Mouse (Mus musculus) liver, embryonic 14.5 days (tissue): ENCODE measurements at regions not wholly inside any gene's neighbourhood (a gene's known extent, or its start where the extent isn't known, plus 50 kb on each side); places are given as distances from the start of the nearest gene placed in this dataset.

Experiments used
- ATAC-seq: fragments of 200-750 bp; cut with Nextera tagmentation; 2 replicates; pipeline ENCODE4 v1.8.0; 2017; ENCODE audit warnings: moderate number of reproducible peaks, mild to moderate bottlenecking, moderate library complexity; ENCODE audit not compliant: insufficient read depth
- DNase-seq, 3 experiments: peaks; one replicate each; pipeline ENCODE4 v3.0.0-alpha.2; 2012 to 2013; ENCODE audit warnings: low read depth in 3 of 3, low spot score in 3 of 3
- H3K27ac ChIP-seq: fragments of 300-500 bp; sonication (generic); 2 replicates; pipeline ENCODE4 v1.5.1; 2014; ENCODE audit warnings: moderate library complexity, mild to moderate bottlenecking, control low read depth, inconsistent platforms
- H3K27me3 ChIP-seq: fragments of 300-500 bp; sonication (generic); 2 replicates; pipeline ENCODE4 v1.6.1; 2014; ENCODE audit warnings: mild to moderate bottlenecking, low read length, moderate library complexity; ENCODE audit not compliant: control insufficient read depth, insufficient read depth
- H3K36me3 ChIP-seq: fragments of 300-500 bp; sonication (generic); replicated peaks from 2 replicates; pipeline ENCODE4 v1.6.1; 2014; ENCODE audit warnings: low read depth; ENCODE audit not compliant: control insufficient read depth, insufficient read depth
- H3K4me1 ChIP-seq, 2 experiments: fragments of 200-500 bp in 1 of 2; fragments of 300-500 bp in 1 of 2; sonication (generic) in 1 of 2; replicated peaks; 2 replicates each; pipeline ENCODE4 v1.6.1; 2012 to 2014; ENCODE audit warnings: antibody characterized with exemption in 1 of 2, inconsistent platforms in 1 of 2, low read length in 1 of 2; ENCODE audit not compliant: control insufficient read depth in 2 of 2, insufficient read depth in 2 of 2
- H3K4me2 ChIP-seq: fragments of 300-500 bp; sonication (generic); 2 replicates; pipeline ENCODE4 v1.6.1; 2014; ENCODE audit warnings: low read depth, mild to moderate bottlenecking, control low read depth, moderate library complexity
- H3K4me3 ChIP-seq, 2 experiments: fragments of 200-500 bp in 1 of 2; fragments of 300-500 bp in 1 of 2; sonication (generic) in 1 of 2; 2 replicates each; pipeline ENCODE4 v1.5.1; 2012 to 2014; ENCODE audit warnings: low read depth in 2 of 2, low read length in 2 of 2, mild to moderate bottlenecking in 2 of 2, control low read depth in 1 of 2, inconsistent platforms in 1 of 2, moderate library complexity in 1 of 2; ENCODE audit not compliant: insufficient read depth in 1 of 2
- H3K9ac ChIP-seq: fragments of 300-500 bp; sonication (generic); replicated peaks from 2 replicates; pipeline ENCODE4 v1.6.1; 2014; ENCODE audit warnings: mild to moderate bottlenecking, control low read depth, moderate library complexity
- H3K9me3 ChIP-seq: fragments of 300-500 bp; sonication (generic); 2 replicates; pipeline ENCODE4 v1.6.1; 2016; ENCODE audit warnings: low read length, mixed read lengths; ENCODE audit not compliant: control insufficient read depth
- CTCF ChIP-seq: IDR thresholded peaks from 2 replicates; pipeline ENCODE4 v1.5.1; 2016; ENCODE audit warnings: antibody characterized with exemption, low read depth, control low read depth
- EP300 ChIP-seq: IDR thresholded peaks from 2 replicates; pipeline ENCODE4 v1.6.1; 2016; ENCODE audit warnings: antibody characterized with exemption, low read depth
- WGBS: fragments of 180-500 bp; shearing (Covaris S2); extraction: QIAGEN DNeasy Blood & Tissue Kit; methylation state at CpG from one replicate; pipeline ENCODE4 v1.1.7; 2014; ENCODE audit not compliant: insufficient replicate concordance; 5-methylcytosine and 5-hydroxymethylcytosine counted together

DNA sequence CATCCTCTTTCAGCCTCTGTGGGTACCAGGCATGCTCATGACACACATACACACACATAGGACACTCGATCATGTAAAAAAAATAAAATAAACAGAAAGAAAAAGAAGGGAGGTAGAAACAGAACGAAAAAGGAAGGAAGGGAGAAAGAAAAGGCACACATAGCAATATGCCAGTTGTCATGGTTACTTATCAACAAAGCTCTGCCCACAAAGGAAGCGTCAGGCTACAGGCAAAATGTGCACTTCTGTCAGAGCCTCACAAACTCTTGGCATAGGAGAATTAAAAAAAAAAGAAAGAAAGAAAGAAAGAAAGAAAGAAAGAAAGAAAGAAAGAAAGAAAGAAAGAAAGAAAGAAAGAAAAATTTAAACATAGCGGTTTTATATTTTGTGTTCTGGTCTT lies 56.9 kb upstream of the Sox2 start:
- H3K36me3 ChIP-seq, result no peaks in the 10 kb centered on the region
- ATAC-seq (no peak), DNase-seq (no peak)
- H3K27ac ChIP-seq, result no peak overlapping the region
- TF ChIP-seq EP300 (no peak), CTCF (no peak)
- H3K9me3 ChIP-seq, result no peaks in the 10 kb centered on the region
- 38% methylated on average over 4 of the region's 4 CpGs for WGBS
- H3K9ac ChIP-seq, result no peak overlapping the region
- H3K4me3 ChIP-seq, result no peak overlapping the region
- H3K27me3 ChIP-seq, result no peaks in the 10 kb centered on the region
- H3K4me1 ChIP-seq, result no peaks in the 10 kb centered on the region
- no peak overlapping the region for H3K4me2 ChIP-seq

DNA sequence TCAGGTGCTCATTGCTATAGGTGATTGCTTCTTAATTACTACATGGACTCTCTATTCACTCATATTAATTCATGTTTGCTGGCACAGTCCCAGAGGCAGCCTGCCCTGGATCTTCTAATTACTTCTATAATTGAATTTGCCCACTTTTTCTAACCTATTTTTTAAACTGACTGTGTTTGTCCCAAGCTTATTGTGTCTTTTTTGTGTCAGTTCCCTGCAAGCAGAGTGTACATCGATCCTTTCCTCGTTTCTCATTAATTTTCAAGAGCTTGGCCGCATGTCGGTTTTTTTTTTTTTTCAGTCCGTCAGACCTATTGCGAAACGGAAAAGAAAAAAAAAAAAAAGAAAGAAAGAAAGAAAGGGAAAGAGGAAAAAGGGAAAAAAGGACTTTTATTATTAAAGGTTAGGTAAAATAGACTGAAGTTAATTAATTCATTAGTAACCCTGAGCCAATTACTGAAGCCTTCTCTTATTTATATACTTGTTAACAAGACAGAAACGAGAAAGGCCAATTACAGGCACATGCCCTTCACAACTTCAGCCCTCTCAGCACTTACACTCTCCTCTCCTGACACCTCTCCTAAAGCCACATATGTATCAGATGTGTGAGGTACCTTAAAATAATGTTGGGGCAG lies 72.2 kb upstream of the Sox2 start:
- H3K4me3 ChIP-seq, result no peak overlapping the region
- H3K4me1 ChIP-seq, result no peaks in the 10 kb centered on the region
- no peak overlapping the region for H3K27ac ChIP-seq
- no peak overlapping the region for H3K4me2 ChIP-seq
- TF ChIP-seq CTCF (no peak), EP300 (no peak)
- no peaks in the 10 kb centered on the region for H3K9me3 ChIP-seq
- ATAC-seq, result no peak
- no peaks in the 10 kb centered on the region for H3K36me3 ChIP-seq
- H3K9ac ChIP-seq, result no peak overlapping the region
- H3K27me3 ChIP-seq, result no peaks in the 10 kb centered on the region
- 55% methylated on average over 8 of the region's 8 CpGs for WGBS
- no peak for DNase-seq

DNA sequence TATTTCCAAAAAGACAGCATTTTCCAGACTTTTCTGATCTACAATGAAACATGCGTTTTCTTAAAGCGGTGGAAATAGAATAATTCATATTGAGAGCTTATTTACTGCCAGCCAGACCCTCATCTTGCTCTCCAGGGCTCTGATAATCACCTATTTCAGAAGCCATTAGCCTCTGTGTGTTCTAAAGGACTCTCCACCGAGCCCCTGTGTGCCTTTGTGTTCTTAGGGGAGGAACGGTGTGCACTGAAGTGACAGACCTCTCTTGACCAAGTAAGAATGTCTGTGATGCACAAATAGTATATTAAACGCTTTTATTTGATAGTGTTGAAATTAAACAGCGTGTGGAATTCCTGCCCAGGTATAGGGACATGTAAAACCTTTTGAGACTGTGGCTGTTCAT lies 73.1 kb upstream of the Sox2 start:
- 58% methylated on average over 6 of the region's 6 CpGs for WGBS
- Histone ChIP-seq H3K36me3 (no peaks in the 10 kb centered on the region), H3K27me3 (no peaks in the 10 kb centered on the region), H3K4me1 (no peaks in the 10 kb centered on the region), H3K4me3 (no peak overlapping the region), H3K9ac (no peak overlapping the region), H3K27ac (no peak overlapping the region), H3K9me3 (no peaks in the 10 kb centered on the region), H3K4me2 (no peak overlapping the region)
- TF ChIP-seq EP300 (no peak), CTCF (no peak)
- ATAC-seq (no peak), DNase-seq (no peak)

DNA sequence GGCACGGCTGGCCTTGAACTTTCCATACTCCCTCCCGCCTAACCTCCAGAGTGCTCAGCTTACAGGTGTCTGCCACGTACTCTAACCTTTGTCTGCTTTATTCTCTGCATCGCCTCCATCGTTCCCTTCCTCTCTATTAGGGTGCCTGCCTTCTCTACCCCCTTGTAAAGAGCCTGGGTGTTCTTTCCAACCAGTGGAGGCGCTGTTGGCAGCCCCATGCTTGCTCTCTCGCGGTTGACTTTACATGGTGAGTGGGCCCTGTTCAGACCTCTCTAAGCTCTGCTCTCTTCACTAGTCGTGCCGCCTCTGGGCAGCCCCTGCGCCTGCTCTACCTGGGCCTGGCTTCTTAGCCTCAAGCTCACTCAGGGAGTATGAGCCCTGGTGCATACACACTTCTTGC lies 74.0 kb upstream of the Sox2 start:
- H3K4me2 ChIP-seq, result no peak overlapping the region
- TF ChIP-seq EP300, result no peak
- H3K36me3 ChIP-seq, result no peaks in the 10 kb centered on the region
- H3K4me1 ChIP-seq, result no peaks in the 10 kb centered on the region
- H3K4me3 ChIP-seq, result no peak overlapping the region
- no peak overlapping the region for H3K9ac ChIP-seq
- no peak overlapping the region for H3K27ac ChIP-seq
- no peak for ATAC-seq
- H3K27me3 ChIP-seq, result no peaks in the 10 kb centered on the region
- DNase-seq, result no peak
- 32% methylated on average over 11 of the region's 11 CpGs for WGBS
- H3K9me3 ChIP-seq, result no peaks in the 10 kb centered on the region

DNA sequence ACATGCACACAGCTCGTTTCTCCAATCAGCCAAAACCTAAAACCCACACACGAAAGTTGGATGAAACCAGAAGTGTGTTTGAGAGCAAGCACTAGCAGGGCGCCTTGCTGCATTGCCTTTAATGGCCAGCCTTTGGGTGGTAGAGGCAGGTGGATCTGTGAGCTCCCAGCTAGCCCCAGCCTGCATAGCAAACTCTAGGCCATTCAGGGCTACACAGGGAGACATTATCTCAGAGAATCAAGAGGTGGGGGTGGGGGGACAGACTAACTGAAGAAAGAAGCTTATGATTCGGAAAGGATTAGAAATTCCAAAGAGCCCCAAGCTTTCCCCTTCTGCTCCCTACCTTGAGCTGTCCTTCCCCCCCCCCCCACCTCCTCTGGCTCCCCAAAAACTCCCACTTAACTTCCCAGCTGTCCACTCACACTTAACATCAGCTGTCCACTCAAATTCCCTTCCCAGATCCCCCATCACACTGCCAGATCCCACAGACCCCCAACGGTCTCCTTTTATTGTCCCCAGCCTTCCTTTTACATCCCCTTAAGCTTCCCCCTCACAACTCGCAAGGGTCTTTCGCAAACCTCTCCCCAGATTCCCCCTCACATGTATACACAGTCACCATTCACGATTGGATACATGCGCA lies 75.4 kb upstream of the Sox2 start:
- H3K9ac ChIP-seq, result no peak overlapping the region
- H3K4me2 ChIP-seq, result no peak overlapping the region
- no peak for TF ChIP-seq EP300
- TF ChIP-seq CTCF, result no peak
- ATAC-seq (no peak), DNase-seq (no peak)
- no peak overlapping the region for H3K4me3 ChIP-seq
- H3K36me3 ChIP-seq, result no peaks in the 10 kb centered on the region
- H3K27me3 ChIP-seq, result no peaks in the 10 kb centered on the region
- WGBS, result 56% methylated on average over 9 of the region's 9 CpGs
- H3K27ac ChIP-seq, result no peak overlapping the region
- no peaks in the 10 kb centered on the region for H3K4me1 ChIP-seq
- H3K9me3 ChIP-seq, result no peaks in the 10 kb centered on the region
